Mouse (Mus musculus) megakaryocyte, embryonic 14.5 days (primary cell): ENCODE results near the gene Spg11. TPM values are rescaled to one million over a fixed set of nuclear protein-coding genes. Genes with fewer than 3 reads are reported as not detected.
"Not testable (repeated sequence)": the region's sequence is repeated elsewhere in the genome, so short reads cannot be mapped to it uniquely, and the experiment has no call there.

Experiments
- H3K27me3 ChIP-seq: replicated peaks from 2 replicates; pipeline ENCODE3; 2012; ENCODE audit warnings: inconsistent platforms
- H3K36me3 ChIP-seq: replicated peaks from 2 replicates; pipeline ENCODE3; 2012; ENCODE audit warnings: low read length, inconsistent platforms, mixed read lengths
- H3K4me1 ChIP-seq: 2 replicates; pipeline ENCODE4 v1.6.1; 2012; ENCODE audit warnings: inconsistent platforms
- H3K4me3 ChIP-seq: replicated peaks from 2 replicates; pipeline ENCODE3; 2012; ENCODE audit warnings: moderate library complexity, mild to moderate bottlenecking, inconsistent platforms
- H3K9me3 ChIP-seq: 2 replicates; pipeline ENCODE4 v1.6.1; 2012; ENCODE audit warnings: inconsistent platforms
- FLI1 ChIP-seq: IDR thresholded peaks from 2 replicates; pipeline ENCODE4 v1.6.1; 2012; ENCODE audit warnings: low read length, inconsistent platforms, mixed read lengths
- GATA1 ChIP-seq: IDR thresholded peaks from 3 replicates; pipeline ENCODE4 v1.6.1; 2012; ENCODE audit warnings: mixed read lengths, low read length, inconsistent platforms, borderline replicate concordance
- polyA plus RNA-seq: library from polyadenylated mRNA; stranded (reverse); fragments of >175 nt; gene quantifications from 2 replicates; pipeline ENCODE4 v1.2.3, GENCODE M21; 2012; ENCODE audit warnings: low replicate concordance; ENCODE audit not compliant: insufficient read depth

The Spg11 gene
- polyA plus RNA-seq, 1 experiment, result 0.51 TPM

DNA sequence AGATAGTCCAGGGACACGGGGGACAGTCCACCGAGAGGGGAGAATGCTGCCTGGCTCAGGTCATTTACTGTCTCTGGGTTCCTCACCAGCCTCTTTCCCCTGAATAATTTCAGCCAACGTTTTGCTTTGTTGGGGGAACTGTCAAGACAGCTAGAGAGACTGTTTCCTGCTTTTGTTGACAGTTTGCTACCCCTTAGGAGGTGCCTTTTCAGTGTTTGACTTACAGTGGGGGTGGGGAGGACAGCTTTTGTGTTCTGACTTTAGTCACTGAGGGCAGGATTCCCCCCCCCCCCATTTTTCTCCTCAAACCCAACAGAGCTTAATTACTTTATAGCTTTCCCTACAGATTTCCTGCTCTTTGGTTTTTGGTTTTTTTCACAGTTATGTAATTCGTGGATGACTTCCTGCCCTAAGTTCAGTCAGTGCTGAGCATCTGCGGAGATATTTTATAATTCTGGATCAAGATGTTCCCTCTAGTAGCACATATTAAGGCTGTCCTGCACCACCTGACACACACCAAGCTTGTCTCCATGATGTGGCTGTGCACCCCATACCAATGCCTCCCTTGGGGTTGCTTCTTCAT lies 8.7 kb upstream of the Spg11 start:
- no peak for TF ChIP-seq FLI1
- H3K4me3 ChIP-seq, result no peak overlapping the region
- H3K4me1 ChIP-seq, result peaks cover 43% of the 10 kb centered on the region

DNA sequence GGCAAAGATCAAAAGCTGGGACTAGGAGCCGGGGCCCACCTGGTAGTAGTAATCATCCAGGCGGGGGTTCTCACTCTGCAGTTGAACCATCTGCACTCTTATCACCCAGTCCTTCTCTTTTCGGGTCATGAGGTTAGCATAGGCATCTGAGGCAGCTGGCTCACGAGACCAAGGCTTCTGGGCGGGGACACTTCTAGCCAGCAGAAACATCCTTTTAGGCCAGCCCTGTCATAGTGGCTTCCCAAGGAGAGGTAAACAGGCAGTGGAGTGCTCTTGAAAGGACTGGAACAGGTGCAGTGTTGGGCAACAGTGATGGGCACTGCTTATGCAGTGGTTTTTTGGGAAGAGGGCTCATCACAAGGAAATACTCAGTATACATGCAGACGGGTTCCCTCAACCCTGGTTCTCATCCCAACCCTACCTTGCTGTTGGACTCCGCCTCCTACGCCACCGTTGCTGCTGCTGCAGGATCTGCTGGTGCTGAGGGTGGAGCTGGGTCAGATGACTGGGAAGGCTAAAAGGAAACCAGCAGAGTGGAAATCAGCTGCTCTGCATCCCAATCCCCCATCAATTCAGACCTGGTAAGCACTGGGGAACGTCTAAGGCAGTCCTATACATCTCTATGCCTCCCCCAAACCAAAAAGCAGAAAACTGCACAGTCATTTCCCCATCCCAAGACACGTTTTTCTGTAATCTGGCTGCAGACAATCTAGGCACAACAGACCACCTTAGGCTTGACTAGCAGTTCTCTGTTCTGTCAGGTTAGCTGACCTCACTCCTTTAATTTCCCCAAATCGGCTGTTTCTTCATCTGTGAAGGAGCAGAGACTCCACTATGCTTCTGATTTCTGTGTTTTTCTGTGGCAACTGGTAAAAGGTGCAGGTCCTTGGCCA lies 7.7 kb upstream of the Spg11 start:
- Histone ChIP-seq H3K4me3 (peak overlapping the region; percentile 60), H3K4me1 (peaks cover 46% of the 10 kb centered on the region), H3K9me3 (no peaks in the 10 kb centered on the region), H3K36me3 (no peaks in the 10 kb centered on the region), H3K27me3 (peaks cover 44% of the 10 kb centered on the region)
- TF ChIP-seq GATA1 (no peak), FLI1 (no peak)

More for the DNA sequence above, 8.7 kb upstream of the Spg11 start:
- Histone ChIP-seq H3K27me3 (peaks cover 44% of the 10 kb centered on the region), H3K36me3 (no peaks in the 10 kb centered on the region), H3K9me3 (no peaks in the 10 kb centered on the region)

GRCm38 (mm10) chr2:122116888-122117287 lies 1.3 kb downstream of the Spg11 start:
- H3K4me1 ChIP-seq, result peaks cover 26% of the 10 kb centered on the region
- no peaks in the 10 kb centered on the region for H3K9me3 ChIP-seq
- no peak for TF ChIP-seq GATA1
- no peak for TF ChIP-seq FLI1
- H3K36me3 ChIP-seq, result peaks cover 24% of the 10 kb centered on the region
- H3K4me3 ChIP-seq, result peak overlapping the region; percentile 38
- H3K27me3 ChIP-seq, result no peaks in the 10 kb centered on the region

- TF ChIP-seq FLI1 (no peak), GATA1 (no peak)
- H3K4me3 ChIP-seq, result no peak overlapping the region
- H3K4me1 ChIP-seq, result no peaks in the 10 kb centered on the region
- H3K9me3 ChIP-seq, result no peaks in the 10 kb centered on the region
- H3K36me3 ChIP-seq, result peaks cover 80% of the 10 kb centered on the region
- H3K27me3 ChIP-seq, result no peaks in the 10 kb centered on the region
These were observed 8.5 kb downstream of the Spg11 start for GRCm38 (mm10) chr2:122109714-122110113.

DNA sequence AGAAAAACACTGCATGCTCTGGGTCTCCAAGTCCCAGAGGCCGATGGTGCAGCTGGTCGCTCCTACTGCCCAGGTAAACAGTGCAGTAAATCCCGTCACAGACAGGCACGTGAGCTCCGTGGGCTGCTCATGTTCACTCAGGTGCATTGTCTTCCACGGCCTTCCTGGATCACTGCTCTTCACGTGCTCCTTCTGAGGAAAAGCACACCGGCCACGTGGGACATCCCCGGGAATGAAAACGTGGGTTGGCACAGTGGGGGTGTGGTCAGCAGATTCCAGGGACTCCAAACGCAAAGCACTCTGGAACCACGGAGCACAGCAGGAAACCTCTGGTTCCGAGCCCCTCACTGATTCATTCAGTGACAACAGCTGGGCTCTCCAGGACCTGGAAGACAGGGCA lies 10.1 kb downstream of the Spg11 start:
- Histone ChIP-seq H3K36me3 (peaks cover 78% of the 10 kb centered on the region), H3K9me3 (no peaks in the 10 kb centered on the region), H3K27me3 (no peaks in the 10 kb centered on the region), H3K4me3 (no peak overlapping the region), H3K4me1 (no peaks in the 10 kb centered on the region)
- no peak for TF ChIP-seq FLI1
- no peak for TF ChIP-seq GATA1

DNA sequence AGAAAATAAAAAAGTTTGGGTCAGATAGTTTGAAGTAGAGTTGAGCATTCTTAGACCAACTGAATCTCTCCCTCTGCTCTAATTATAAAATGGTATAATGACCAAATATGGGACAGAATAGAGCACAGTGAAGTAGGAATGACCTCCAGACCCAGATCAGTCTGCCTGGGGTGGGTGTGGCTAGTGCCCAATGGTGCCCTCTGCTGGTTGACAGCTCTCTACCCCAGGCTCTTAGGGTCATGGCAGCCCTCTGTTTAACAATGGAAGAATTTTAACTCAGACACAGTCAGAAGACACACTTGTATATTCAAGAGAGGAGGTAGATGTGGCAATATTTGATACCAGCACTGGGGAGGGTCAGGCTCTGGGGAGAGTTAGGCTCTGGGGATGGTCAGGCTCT lies 16.1 kb downstream of the Spg11 start:
- TF ChIP-seq FLI1 (no peak), GATA1 (no peak)
- no peaks in the 10 kb centered on the region for H3K4me1 ChIP-seq
- peaks cover 82% of the 10 kb centered on the region for H3K36me3 ChIP-seq
- H3K27me3 ChIP-seq, result no peaks in the 10 kb centered on the region
- no peaks in the 10 kb centered on the region for H3K9me3 ChIP-seq
- no peak overlapping the region for H3K4me3 ChIP-seq

- H3K9me3 ChIP-seq, H3K27me3 ChIP-seq, H3K4me1 ChIP-seq: not testable (repeated sequence)
- peak overlapping the region; percentile 56 for H3K4me3 ChIP-seq
- H3K36me3 ChIP-seq, result peaks cover 95% of the 10 kb centered on the region
These were observed 20.5 kb downstream of the Spg11 start for GRCm38 (mm10) chr2:122097686-122098085.

DNA sequence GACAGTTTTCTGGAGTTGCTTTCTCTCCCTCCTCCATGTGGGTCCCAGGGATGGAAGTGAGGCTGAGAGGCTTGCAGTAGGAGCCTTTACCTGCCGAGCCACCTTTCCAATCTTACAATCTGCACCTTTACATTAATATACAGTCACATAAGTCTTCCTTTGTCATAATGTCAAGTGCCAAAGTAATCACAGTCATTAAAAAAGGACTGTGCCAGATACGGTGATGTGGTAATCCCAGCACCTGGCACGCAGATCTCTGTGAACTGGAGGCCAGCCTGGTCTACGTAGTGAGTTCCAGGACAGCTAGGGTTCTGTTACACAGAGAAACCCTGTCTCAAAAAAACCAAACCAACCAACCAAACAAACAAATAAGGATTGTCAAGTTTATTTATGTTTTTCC lies 24.3 kb downstream of the Spg11 start:
- Histone ChIP-seq H3K36me3 (peaks cover 93% of the 10 kb centered on the region), H3K9me3 (no peaks in the 10 kb centered on the region), H3K4me1 (no peaks in the 10 kb centered on the region), H3K27me3 (no peaks in the 10 kb centered on the region), H3K4me3 (no peak overlapping the region)
- TF ChIP-seq FLI1, result no peak
- no peak for TF ChIP-seq GATA1

- Histone ChIP-seq H3K9me3 (no peaks in the 10 kb centered on the region), H3K4me3 (no peak overlapping the region), H3K4me1 (no peaks in the 10 kb centered on the region), H3K36me3 (peaks cover 90% of the 10 kb centered on the region), H3K27me3 (no peaks in the 10 kb centered on the region)
- no peak for TF ChIP-seq FLI1
- no peak for TF ChIP-seq GATA1
These were observed 31.7 kb downstream of the Spg11 start for GRCm38 (mm10) chr2:122086446-122086845.

DNA sequence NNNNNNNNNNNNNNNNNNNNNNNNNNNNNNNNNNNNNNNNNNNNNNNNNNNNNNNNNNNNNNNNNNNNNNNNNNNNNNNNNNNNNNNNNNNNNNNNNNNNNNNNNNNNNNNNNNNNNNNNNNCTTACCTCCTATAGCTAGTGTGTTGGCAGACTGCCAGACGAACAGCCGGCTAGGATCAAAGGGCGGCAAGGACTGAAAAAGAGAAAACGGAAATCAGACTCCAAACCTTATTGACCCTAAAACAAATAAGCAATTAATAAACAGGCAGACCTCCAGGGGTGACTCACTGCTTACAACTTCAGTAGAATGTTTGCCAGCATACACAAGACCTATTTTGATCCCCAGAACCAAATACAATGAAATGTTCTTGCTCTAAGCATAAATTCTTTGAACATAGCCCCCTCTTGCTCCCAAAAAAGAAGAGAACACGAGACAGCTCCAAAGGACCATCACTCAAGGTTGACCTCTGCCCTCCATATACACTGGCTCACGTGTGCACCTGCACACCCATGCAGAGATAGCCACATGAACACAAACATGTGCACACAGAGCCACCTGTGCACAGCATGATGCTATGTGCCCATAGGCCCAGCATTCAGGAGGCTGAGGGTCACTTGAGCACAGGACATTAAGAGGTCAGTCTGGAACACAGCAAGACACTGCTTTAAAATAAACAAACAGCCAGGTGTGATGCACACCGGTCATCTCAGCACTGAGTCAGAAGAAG lies 36.3 kb downstream of the Spg11 start:
- no peaks in the 10 kb centered on the region for H3K4me1 ChIP-seq
- H3K9me3 ChIP-seq, result no peaks in the 10 kb centered on the region
- H3K27me3 ChIP-seq, result no peaks in the 10 kb centered on the region
- H3K4me3 ChIP-seq, result no peak overlapping the region
- TF ChIP-seq FLI1 (no peak), GATA1 (no peak)
- peaks cover 88% of the 10 kb centered on the region for H3K36me3 ChIP-seq
